Mouse (Mus musculus): ENCODE measurements around the gene Hs3st2.

GRCm38 (mm10) chr7:121378942-121379341 is 12.7 kb upstream of the Hs3st2 start:
- TF ChIP-seq MYC (IDR thresholded peaks at IDR 0.05; ENCODE audit: low read depth, low read length) (no peak), E2F4 (IDR thresholded peaks at IDR 0.05; ENCODE audit: insufficient replicate concordance, low read depth, low read length) (no peak)

All from CH12.LX (cell line).